Mouse (Mus musculus) midbrain, embryonic 14.5 days (tissue): Measurements from ENCODE around the gene Abcg2. TPM values are rescaled to one million over a fixed set of nuclear protein-coding genes. Genes with fewer than 3 reads are reported as not detected.
"Not testable (repeated sequence)": the region's sequence is repeated elsewhere in the genome, so short reads cannot be mapped to it uniquely, and the experiment has no call there.

Experiments used
- ATAC-seq: fragments of 200-750 bp; cut with Nextera tagmentation; 2 replicates; pipeline ENCODE4 v1.8.0; 2017; ENCODE audit warnings: moderate number of reproducible peaks, moderate library complexity; ENCODE audit not compliant: low FRiP score, low TSS enrichment
- DNase-seq: peaks from one replicate; pipeline ENCODE4 v3.0.0-alpha.2; 2015
- H3K27ac ChIP-seq: fragments of 300-500 bp; sonication (generic); replicated peaks from 2 replicates; pipeline ENCODE4 v1.5.1; 2014; ENCODE audit warnings: mild to moderate bottlenecking, low read depth, low read length, moderate library complexity
- H3K27me3 ChIP-seq: fragments of 300-500 bp; sonication (generic); 2 replicates; pipeline ENCODE4 v1.6.1; 2014; ENCODE audit warnings: low read length, control low read depth, mixed read lengths; ENCODE audit not compliant: control insufficient read depth, insufficient read depth
- H3K36me3 ChIP-seq: fragments of 300-500 bp; sonication (generic); 2 replicates; pipeline ENCODE4 v1.6.1; 2014; ENCODE audit warnings: low read length, control low read depth; ENCODE audit not compliant: control insufficient read depth, insufficient read depth
- H3K4me1 ChIP-seq: fragments of 300-500 bp; sonication (generic); 2 replicates; pipeline ENCODE4 v1.6.1; 2014; ENCODE audit warnings: mild to moderate bottlenecking, antibody characterized with exemption, low read length, control low read depth; ENCODE audit not compliant: control insufficient read depth, insufficient read depth
- H3K4me2 ChIP-seq: fragments of 300-500 bp; sonication (generic); 2 replicates; pipeline ENCODE4 v1.6.1; 2014; ENCODE audit warnings: mild to moderate bottlenecking, low read length, moderate library complexity
- H3K4me3 ChIP-seq: fragments of 300-500 bp; sonication (generic); replicated peaks from 2 replicates; pipeline ENCODE4 v1.5.1; 2014; ENCODE audit warnings: low read depth, low read length
- H3K9ac ChIP-seq: fragments of 300-500 bp; sonication (generic); replicated peaks from 2 replicates; pipeline ENCODE4 v1.6.1; 2014; ENCODE audit warnings: mild to moderate bottlenecking, low read length, moderate library complexity
- H3K9me3 ChIP-seq: fragments of 300-500 bp; sonication (generic); 2 replicates; pipeline ENCODE4 v1.6.1; 2016; ENCODE audit warnings: low read length, control low read depth, mixed read lengths; ENCODE audit not compliant: control insufficient read depth
- whole genome bisulfite sequencing: fragments of 180-500 bp; shearing (Covaris S2); extraction: QIAGEN DNeasy Blood & Tissue Kit; methylation state at CpG from one replicate; pipeline ENCODE4 v1.1.7; 2014; 5-methylcytosine and 5-hydroxymethylcytosine counted together
- polyA plus RNA-seq: library from polyadenylated mRNA; unstranded; fragments of >200 nt; fragmentation: Nextera tagmentation; extraction: Ambion mirVana; gene quantifications from 2 replicates; pipeline ENCODE4 v1.2.1, GENCODE M21; 2014

Gene Abcg2
- polyA plus RNA-seq, 1 experiment from 2014 or later = 34.4 TPM

DNA sequence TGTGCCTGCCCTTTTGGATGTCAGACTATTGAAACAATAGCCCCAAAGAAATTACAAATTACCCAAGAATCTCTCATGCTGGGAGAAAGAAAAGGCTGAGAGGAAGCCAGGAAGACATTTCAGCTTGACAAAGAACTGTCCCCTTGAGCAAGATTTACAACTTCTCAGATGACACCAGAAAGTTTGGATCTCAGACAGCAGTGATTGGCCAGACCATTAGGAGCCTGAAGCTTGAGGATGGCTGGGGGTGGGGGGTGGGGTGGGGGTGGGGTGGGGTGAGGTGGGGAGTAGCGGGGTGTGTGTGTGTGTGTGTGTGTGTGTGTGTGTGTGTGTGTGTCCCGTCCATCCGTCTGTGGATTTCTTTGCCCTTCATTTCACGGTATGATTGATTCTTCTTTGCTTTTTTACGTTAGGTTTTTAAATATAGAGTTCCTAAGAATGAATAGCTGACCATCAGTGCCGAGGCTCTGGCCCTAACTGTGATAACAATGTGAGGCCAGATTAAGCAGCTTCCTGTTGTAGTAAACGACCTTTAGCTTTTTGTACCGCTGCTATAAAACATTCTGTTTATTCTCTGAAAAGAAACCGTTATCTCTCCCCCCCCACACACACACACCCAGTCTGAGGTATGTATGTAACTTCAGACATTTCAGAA lies 11.4 kb downstream of the Abcg2 start:
- H3K9me3 ChIP-seq, H3K36me3 ChIP-seq, H3K27me3 ChIP-seq, H3K4me1 ChIP-seq: not testable (repeated sequence)
- Histone ChIP-seq H3K4me3 (peak overlapping the region; percentile 34), H3K9ac (peak overlapping the region; percentile 54), H3K27ac (peak overlapping the region; percentile 46), H3K4me2 (peak overlapping the region; percentile 74)
- WGBS = 1% methylated on average over 9 of the region's 9 CpGs
- peak; percentile 44; the same call in 1 of the 2 replicates for ATAC-seq
- peak; percentile 19 for DNase-seq

DNA sequence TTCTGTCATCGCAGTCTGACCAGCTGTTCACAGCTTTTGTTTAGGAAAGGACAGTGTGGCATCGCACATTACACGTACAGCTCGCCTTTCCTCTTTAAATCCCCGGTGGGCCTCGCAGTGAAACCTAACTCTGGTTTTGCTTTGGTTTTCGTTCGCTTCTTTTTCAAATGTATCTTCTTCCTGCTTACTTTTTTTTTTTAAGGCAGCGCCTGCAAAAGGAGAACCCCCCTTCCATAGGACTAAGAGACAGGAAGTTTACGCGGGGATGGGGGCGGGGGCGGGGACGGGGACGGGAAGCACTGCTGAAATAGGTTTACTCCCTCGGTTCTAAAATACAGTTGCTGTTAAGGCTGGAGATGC lies 12.0 kb downstream of the Abcg2 start:
- peak overlapping the region; percentile 34 for H3K4me3 ChIP-seq
- H3K4me1 ChIP-seq = peaks cover 6% of the 10 kb centered on the region; the same call in 1 of the 2 replicates
- ATAC-seq = peak; percentile 59; the same call in 1 of the 2 replicates
- H3K27me3 ChIP-seq = no peaks in the 10 kb centered on the region
- H3K27ac ChIP-seq = peak overlapping the region; percentile 46
- peak overlapping the region; percentile 54 for H3K9ac ChIP-seq
- H3K9me3 ChIP-seq = 0 out of 2 replicates have a peak, but pooled peaks cover 3% of the 10 kb centered on the region
- no peaks in the 10 kb centered on the region for H3K36me3 ChIP-seq
- DNase-seq = peak; percentile 71
- peak overlapping the region; percentile 74 for H3K4me2 ChIP-seq
- 15% methylated on average over 16 of the region's 16 CpGs for WGBS

DNA sequence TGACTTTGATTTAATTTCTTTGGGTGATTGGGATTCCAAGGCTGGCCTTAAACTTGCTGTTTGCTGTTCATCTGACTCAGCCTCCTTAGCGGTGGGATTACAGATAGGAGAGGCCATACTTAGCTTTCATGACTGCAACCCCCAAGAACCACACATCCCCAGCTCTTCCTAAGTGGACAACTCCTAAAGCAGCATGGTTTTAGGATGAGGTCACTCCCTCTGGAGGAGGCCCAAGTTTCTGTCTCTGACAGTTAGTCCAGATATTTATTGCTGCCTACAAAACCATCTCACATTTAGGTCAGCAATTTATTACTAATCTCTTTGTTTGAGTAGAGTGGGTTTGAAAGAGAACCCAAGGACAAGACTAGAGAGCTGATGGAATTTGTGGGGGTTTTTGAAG lies 17.8 kb downstream of the Abcg2 start:
- H3K4me2 ChIP-seq, H3K27me3 ChIP-seq, H3K27ac ChIP-seq, H3K4me3 ChIP-seq, ATAC-seq, H3K4me1 ChIP-seq, H3K36me3 ChIP-seq, H3K9ac ChIP-seq, H3K9me3 ChIP-seq, DNase-seq: not testable (repeated sequence)
- WGBS = 92% methylated on average over 1 of the region's 1 CpGs

DNA sequence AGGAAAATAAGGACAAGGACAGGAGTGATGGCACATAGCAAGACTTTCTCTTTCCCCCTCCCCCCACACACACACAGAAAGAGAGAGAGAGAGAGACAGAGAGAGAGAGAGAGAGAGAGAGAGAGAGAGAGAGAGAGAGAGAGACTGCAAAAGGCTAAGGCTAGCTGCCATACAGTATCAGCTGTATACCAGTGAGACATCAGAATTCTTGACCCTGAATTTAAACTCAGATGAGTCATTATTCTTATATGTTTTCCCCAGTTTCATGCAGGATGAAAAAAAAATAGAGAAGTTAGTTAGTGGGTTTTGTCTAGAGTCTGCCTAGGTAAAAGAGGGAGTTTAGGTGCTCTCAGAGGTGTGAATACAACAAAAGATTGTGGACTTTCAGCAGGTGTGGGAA lies 18.7 kb downstream of the Abcg2 start:
- H3K27me3 ChIP-seq, H3K4me2 ChIP-seq: not testable (repeated sequence)

DNA sequence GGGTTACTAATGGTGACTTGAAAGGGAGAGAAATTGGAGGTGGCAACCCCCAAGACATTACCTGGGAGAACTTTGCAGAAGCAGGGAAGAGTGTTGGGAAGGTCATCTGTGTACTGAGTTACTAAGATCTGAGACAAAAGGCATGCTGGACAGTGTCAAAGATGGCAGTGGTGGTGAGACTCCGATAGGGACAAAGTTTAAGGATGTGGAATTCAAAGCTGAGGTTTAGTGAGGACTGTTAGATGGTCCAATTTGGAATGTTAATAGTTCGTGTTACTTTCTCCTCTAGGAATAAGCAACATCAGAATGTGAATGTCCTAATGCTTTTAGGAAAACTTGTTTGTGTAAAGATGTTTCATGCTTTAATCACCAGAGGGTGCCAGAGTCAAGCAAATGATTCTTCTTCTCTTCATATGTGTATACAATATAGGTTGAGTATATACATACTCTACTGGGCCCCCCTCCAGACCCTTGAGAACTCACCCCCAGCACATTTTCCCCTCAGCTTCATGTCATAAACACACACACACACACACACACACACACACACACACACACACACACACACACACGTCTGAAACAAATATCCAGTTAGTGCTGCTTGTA lies 19.3 kb downstream of the Abcg2 start:
- H3K9ac ChIP-seq, H3K27me3 ChIP-seq, H3K27ac ChIP-seq, H3K4me3 ChIP-seq, H3K4me2 ChIP-seq, H3K36me3 ChIP-seq, H3K9me3 ChIP-seq, H3K4me1 ChIP-seq: not testable (repeated sequence)
- peak; percentile 68 for DNase-seq
- 76% methylated on average over 3 of the region's 3 CpGs for WGBS
- peak; percentile 62 for ATAC-seq

More for the DNA sequence above, 18.7 kb downstream of the Abcg2 start:
- not testable (repeated sequence) for H3K27ac ChIP-seq, H3K9me3 ChIP-seq, H3K4me3 ChIP-seq, H3K4me1 ChIP-seq, ATAC-seq, H3K9ac ChIP-seq, DNase-seq, H3K36me3 ChIP-seq

DNA sequence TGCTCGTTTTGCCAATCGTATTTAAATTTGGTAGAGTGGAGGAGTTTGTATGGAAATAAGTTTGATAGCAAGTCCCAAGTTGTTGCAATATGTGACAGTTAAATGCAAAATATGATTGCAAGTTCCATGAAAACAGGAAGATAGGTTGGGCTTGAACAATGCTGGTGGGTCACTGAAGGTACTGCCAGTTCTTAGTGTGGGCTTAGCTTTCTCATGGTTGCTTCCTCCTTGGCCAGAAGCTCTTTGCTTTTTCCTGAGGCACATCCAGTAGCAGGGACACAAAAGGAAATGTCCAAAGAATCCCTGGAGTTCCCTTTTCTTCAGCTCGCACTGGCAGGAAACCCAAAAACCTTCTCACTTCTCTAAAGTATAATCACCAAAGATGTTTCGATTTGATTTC lies 22.3 kb downstream of the Abcg2 start:
- Histone ChIP-seq H3K27me3 (no peaks in the 10 kb centered on the region), H3K27ac (no peak overlapping the region), H3K36me3 (no peaks in the 10 kb centered on the region), H3K4me3 (no peak overlapping the region), H3K4me1 (no peaks in the 10 kb centered on the region), H3K9ac (no peak overlapping the region), H3K4me2 (no peak overlapping the region), H3K9me3 (0 out of 2 replicates have a peak, but pooled peaks cover 4% of the 10 kb centered on the region)
- no peak for DNase-seq
- 94% methylated on average over 4 of the region's 4 CpGs for WGBS
- no peak for ATAC-seq

DNA sequence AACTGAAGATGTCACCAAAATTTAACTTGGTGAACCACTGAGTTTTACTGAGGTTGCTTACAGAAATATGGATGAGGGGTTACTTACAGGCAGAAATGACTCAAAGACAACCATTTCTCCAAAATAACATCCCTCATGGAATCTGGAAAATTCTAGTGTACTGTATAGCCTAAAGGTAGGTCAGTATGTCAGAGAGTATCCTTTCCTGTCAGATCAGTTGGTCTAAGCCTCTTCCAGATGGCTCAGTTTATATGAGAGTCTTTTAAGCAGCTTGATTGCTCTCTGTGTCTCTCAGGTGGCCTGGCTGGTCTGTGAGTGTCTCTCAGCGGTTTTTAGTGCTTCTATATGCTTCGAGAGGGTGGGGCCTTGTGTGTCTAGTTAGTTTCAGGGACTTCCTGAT lies 24.1 kb downstream of the Abcg2 start:
- Histone ChIP-seq H3K9me3 (0 out of 2 replicates have a peak, but pooled peaks cover 4% of the 10 kb centered on the region), H3K4me1 (no peaks in the 10 kb centered on the region), H3K9ac (no peak overlapping the region), H3K27me3 (no peaks in the 10 kb centered on the region), H3K27ac (no peak overlapping the region), H3K4me2 (no peak overlapping the region), H3K36me3 (no peaks in the 10 kb centered on the region), H3K4me3 (no peak overlapping the region)
- DNase-seq = no peak
- no peak for ATAC-seq
- WGBS = 88% methylated on average over 2 of the region's 2 CpGs

DNA sequence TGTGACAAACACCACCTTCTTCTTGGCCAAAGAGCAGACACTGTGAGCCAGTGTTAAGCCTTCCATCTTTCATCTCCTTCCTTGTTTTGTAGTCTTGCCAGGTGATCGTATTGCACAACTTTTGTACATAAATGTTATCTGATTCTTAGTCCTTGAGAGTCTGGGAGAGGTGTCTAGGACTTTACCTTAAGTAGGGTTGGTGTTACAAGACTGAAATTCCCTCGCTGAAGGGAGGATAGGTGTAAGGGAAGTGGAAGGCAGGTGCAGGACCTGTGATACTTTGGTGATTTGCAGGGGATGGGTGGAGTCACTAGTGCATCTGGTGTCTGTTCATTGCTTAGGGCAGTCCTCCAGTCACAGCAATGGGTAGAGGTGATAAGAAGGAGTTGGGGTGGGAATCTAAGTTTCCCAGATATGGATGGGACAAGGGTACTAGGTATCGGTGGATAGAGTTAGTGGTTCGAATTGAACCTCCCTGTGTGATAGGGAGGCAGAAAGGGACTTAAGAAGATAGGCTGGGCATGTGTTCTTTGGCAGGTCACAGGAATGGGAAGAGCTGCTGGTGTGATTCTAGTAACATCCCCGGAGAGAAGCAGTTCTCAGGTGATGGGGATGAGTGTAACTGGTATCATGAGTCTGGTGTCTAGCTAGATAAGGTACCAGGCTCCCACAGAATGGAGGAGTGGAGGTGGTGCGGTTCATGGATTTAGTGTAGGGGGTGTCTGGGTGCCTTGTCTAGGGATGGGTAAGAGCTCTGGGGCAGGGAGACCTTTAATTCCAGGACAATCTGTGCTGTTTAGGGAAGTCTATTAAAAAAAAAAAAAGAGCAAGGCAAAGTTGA lies 25.8 kb downstream of the Abcg2 start:
- WGBS = 76% methylated on average over 6 of the region's 6 CpGs
- ATAC-seq = peak; percentile 37; the same call in 1 of the 2 replicates

More for the DNA sequence above, 25.8 kb downstream of the Abcg2 start:
- Histone ChIP-seq H3K27ac (no peak overlapping the region), H3K4me2 (no peak overlapping the region), H3K36me3 (no peaks in the 10 kb centered on the region), H3K27me3 (no peaks in the 10 kb centered on the region), H3K9me3 (0 out of 2 replicates have a peak, but pooled peaks cover 4% of the 10 kb centered on the region), H3K4me3 (no peak overlapping the region), H3K9ac (no peak overlapping the region), H3K4me1 (no peaks in the 10 kb centered on the region)
- DNase-seq = no peak
